Mouse (Mus musculus) adrenal gland, adult 18-20 months (tissue): ENCODE measurements around the gene Met. TPM values are rescaled to one million over a fixed set of nuclear protein-coding genes. Genes with fewer than 3 reads are reported as not detected.

Source experiments
- DNase-seq, 2 experiments: peaks; one replicate each; pipeline ENCODE4 v3.0.0; 2021 to 2022; ENCODE audit warnings: low spot score in 2 of 2
- total RNA-seq, 2 experiments: library from RNA; stranded (reverse); gene quantifications; 1 replicate in 1 of 2; 2 replicates in 1 of 2; pipeline ENCODE4 v1.2.3; 2021

Met gene
- total RNA-seq, 2 experiments from 2014 or later = 8.1 to 10.5 TPM

- no peak for DNase-seq
Observed at GRCm38 (mm10) chr6:17595712-17596462, 132.3 kb downstream of the Met start.

DNA sequence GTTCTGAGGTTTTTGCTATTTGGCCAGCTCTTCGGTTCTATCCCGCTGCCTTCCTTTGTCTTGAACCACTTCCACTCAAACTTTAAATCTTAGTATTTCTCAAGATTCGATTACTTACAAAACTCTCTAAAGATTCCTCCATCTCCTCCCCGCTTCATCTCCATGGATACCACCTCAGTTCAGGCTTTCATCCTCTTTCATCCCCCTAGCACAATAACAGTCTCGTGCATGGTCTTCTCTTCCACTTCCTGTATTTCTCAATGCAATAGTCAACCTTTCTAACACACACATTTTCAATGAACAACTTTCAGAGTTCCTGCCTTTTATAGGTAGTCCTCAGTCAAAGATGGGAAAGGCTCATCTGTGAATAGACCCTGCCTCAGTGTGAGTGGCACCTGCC lies 135.8 kb downstream of the Met start:
- DNase-seq = no peak

GRCm38 (mm10) chr6:17601526-17601925 lies 137.9 kb downstream of the Met start:
- DNase-seq = no peak

- DNase-seq = no peak
Observed at GRCm38 (mm10) chr6:17606915-17607314, 143.3 kb downstream of the Met start.

DNA sequence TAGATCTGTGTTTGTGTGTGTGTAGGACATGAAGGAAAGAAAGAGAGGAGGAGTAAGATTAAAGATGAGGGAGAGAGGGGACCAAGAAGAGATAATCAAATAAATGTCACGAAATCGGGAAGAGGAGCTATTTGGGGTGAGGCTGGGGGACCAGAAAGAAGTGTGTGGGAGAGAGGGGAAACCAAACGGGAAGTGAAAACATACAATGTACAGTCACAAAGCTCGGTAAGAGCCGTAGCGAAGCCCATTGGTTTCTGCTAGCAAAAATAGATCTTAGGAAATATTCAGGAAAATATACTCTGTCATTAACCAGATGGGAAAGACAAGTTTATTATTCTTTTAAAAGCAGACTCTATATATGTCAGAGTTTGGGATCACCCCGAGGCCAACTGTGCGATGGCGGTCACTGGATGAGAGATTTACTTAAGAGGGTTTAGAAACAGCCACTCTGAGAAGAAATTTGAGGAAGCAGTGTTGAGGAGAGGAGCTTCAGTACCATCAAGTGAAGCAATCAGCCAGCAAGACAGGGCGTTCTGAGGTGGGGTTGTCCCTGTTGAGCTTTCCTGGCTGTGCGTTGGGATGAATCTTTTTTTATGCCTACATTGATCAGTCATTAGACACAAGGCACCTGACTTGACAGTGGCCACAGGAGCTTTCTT lies 147.9 kb downstream of the Met start:
- DNase-seq = no peak

- DNase-seq = no peak
Observed at GRCm38 (mm10) chr6:17612652-17613051, 149.1 kb downstream of the Met start.

DNA sequence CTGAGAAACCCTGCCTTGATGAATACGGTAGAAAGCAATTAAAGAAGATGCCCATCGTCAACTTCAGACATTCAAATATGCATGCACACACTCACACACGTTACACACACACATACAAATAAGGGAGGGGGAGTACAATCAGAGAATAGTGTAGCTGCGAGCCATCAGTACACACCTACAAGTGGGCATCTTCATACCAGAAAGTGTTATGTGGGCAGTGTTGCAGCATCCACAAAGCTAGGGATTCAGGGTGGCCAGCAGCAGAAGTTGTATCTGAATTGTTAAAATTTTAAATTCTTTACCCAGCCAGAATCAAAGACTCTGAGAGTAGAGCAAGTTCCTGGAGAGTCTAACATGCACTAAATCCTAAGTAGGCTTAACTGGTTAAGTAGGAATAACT lies 157.2 kb downstream of the Met start:
- DNase-seq = no peak

DNA sequence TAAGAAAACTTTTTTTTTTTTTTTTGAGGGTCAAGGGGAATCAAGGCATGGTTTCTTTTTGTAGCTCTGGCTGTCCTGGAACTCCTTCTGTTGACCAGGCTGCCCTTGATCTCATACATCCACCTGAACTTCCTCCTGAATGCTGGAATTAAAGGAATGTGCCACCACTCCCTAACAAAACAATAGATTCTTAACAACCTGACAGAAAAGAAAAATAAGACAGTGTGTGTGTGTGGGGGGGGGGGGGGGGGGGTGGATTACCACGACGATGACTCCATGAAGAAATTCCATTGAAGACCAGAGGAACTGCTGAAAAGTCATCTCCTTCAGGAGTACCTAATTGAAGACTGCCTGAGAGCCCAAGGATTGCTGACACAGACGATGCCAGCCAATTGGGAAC lies 157.8 kb downstream of the Met start:
- DNase-seq = no peak

Other genes with a start within 250 kb of the Met start
- 10 to 100 TPM; 24.5 to 87.0 TPM for gene Cav2, start 182.6 kb upstream of the Met start, total RNA-seq
- 100 to 1,000 TPM; 113 to 427 TPM for gene Cav1, start 157.5 kb upstream of the Met start, total RNA-seq
- gene Capza2, start 172.4 kb downstream of the Met start, total RNA-seq = 100 to 1,000 TPM; 126 to 161 TPM
- gene St7, start 229.1 kb downstream of the Met start, total RNA-seq = 10 to 100 TPM; 18.3 to 28.9 TPM